Mouse (Mus musculus) ES-Bruce4 (cell line): Measurements from ENCODE around the gene 1810010H24Rik. TPM values are rescaled to one million over a fixed set of nuclear protein-coding genes. Genes with fewer than 3 reads are reported as not detected.

Experiments used
- H3K27ac ChIP-seq: 2 replicates; pipeline ENCODE4 v1.5.1; 2012; ENCODE audit warnings: low read length, inconsistent platforms; ENCODE audit not compliant: insufficient read depth
- H3K27me3 ChIP-seq: 2 replicates; pipeline ENCODE4 v1.6.1; 2012; ENCODE audit warnings: mild to moderate bottlenecking, low read length, inconsistent platforms; ENCODE audit not compliant: control insufficient read depth, poor library complexity, insufficient read depth, severe bottlenecking
- H3K36me3 ChIP-seq: 2 replicates; pipeline ENCODE4 v1.6.1; 2012; ENCODE audit warnings: inconsistent platforms, mild to moderate bottlenecking, low read length, moderate library complexity; ENCODE audit not compliant: control insufficient read depth, poor library complexity, insufficient read depth, severe bottlenecking
- H3K4me1 ChIP-seq: one replicate; pipeline ENCODE4 v1.8.1; 2011; ENCODE audit warnings: low read length; ENCODE audit not compliant: control insufficient read depth, insufficient read depth
- H3K4me3 ChIP-seq: 2 replicates; pipeline ENCODE4 v1.5.1; 2011; ENCODE audit warnings: low read depth, mild to moderate bottlenecking, low read length
- H3K9ac ChIP-seq: 2 replicates; pipeline ENCODE4 v1.6.1; 2012; ENCODE audit warnings: low read depth, mild to moderate bottlenecking, inconsistent platforms; ENCODE audit not compliant: poor library complexity, severe bottlenecking
- H3K9me3 ChIP-seq: replicated peaks from 2 replicates; pipeline ENCODE4 v1.6.1; 2012; ENCODE audit warnings: mild to moderate bottlenecking, low read length, inconsistent platforms; ENCODE audit not compliant: control insufficient read depth, poor library complexity, insufficient read depth, severe bottlenecking
- CTCF ChIP-seq: IDR thresholded peaks from one replicate; pipeline ENCODE4 v1.8.1; 2011; ENCODE audit warnings: low read depth, low read length
- EP300 ChIP-seq: IDR thresholded peaks from 2 replicates; pipeline ENCODE4 v1.6.1; 2011; ENCODE audit warnings: low read depth, low read length; ENCODE audit not compliant: insufficient read depth
- POLR2A ChIP-seq: IDR thresholded peaks from one replicate; pipeline ENCODE4 v1.8.1; 2011; ENCODE audit warnings: low read length; ENCODE audit not compliant: insufficient read depth
- polyA plus RNA-seq: library from polyadenylated mRNA; stranded (reverse); fragments of >200 nt; gene quantifications from 2 replicates; pipeline ENCODE4 v1.2.4, GENCODE M21; 2011; ENCODE audit warnings: low read depth; ENCODE audit not compliant: missing spikeins, insufficient read depth, insufficient read length

The 1810010H24Rik gene
- polyA plus RNA-seq, 1 experiment, result 1.4 TPM

- H3K27me3 ChIP-seq, result no peaks in the 10 kb centered on the region
- TF ChIP-seq CTCF (no peak), EP300 (no peak), POLR2A (no peak)
- H3K36me3 ChIP-seq, result no peaks in the 10 kb centered on the region
- H3K27ac ChIP-seq, result no peak overlapping the region
- H3K9ac ChIP-seq, result no peak overlapping the region
- peaks cover 4% of the 10 kb centered on the region for H3K4me1 ChIP-seq
- H3K4me3 ChIP-seq, result no peak overlapping the region
- no peaks in the 10 kb centered on the region for H3K9me3 ChIP-seq
These were observed 1.1 kb upstream of the 1810010H24Rik start for GRCm38 (mm10) chr11:107024406-107024805.

GRCm38 (mm10) chr11:107026554-107027430 is 1.3 kb downstream of the 1810010H24Rik start:
- TF ChIP-seq CTCF, result no peak
- no peak for TF ChIP-seq POLR2A
- no peak for TF ChIP-seq EP300
- Histone ChIP-seq H3K4me3 (peak overlapping the region; percentile 76), H3K9me3 (no peaks in the 10 kb centered on the region), H3K27me3 (no peaks in the 10 kb centered on the region), H3K9ac (peak overlapping the region; percentile 95), H3K4me1 (peaks cover 6% of the 10 kb centered on the region), H3K36me3 (no peaks in the 10 kb centered on the region), H3K27ac (no peak overlapping the region)

GRCm38 (mm10) chr11:107027431-107028274 is 2.2 kb downstream of the 1810010H24Rik start:
- no peaks in the 10 kb centered on the region for H3K27me3 ChIP-seq
- H3K4me1 ChIP-seq, result peaks cover 4% of the 10 kb centered on the region
- no peaks in the 10 kb centered on the region for H3K9me3 ChIP-seq
- H3K36me3 ChIP-seq, result no peaks in the 10 kb centered on the region
- H3K9ac ChIP-seq, result peak overlapping the region; percentile 95
- H3K4me3 ChIP-seq, result peak overlapping the region; percentile 76
- peak overlapping the region; percentile 35 for H3K27ac ChIP-seq
- TF ChIP-seq CTCF, result no peak
- TF ChIP-seq EP300, result no peak
- no peak for TF ChIP-seq POLR2A

- Histone ChIP-seq H3K9ac (peak overlapping the region; percentile 37), H3K9me3 (no peaks in the 10 kb centered on the region), H3K27me3 (no peaks in the 10 kb centered on the region), H3K36me3 (no peaks in the 10 kb centered on the region), H3K4me3 (peak overlapping the region; percentile 72), H3K27ac (peak overlapping the region; percentile 17; the same call in 1 of the 2 replicates), H3K4me1 (peaks cover 4% of the 10 kb centered on the region)
- TF ChIP-seq CTCF (no peak), POLR2A (no peak), EP300 (no peak)
These were observed 2.8 kb downstream of the 1810010H24Rik start for GRCm38 (mm10) chr11:107028275-107028618.

GRCm38 (mm10) chr11:107028754-107029153 is 3.3 kb downstream of the 1810010H24Rik start:
- Histone ChIP-seq H3K4me3 (peak overlapping the region; percentile 72; the same call in 1 of the 2 replicates), H3K4me1 (peaks cover 4% of the 10 kb centered on the region), H3K27ac (no peak overlapping the region), H3K9me3 (no peaks in the 10 kb centered on the region), H3K9ac (peak overlapping the region; percentile 37), H3K27me3 (no peaks in the 10 kb centered on the region), H3K36me3 (no peaks in the 10 kb centered on the region)
- TF ChIP-seq EP300, result no peak
- TF ChIP-seq CTCF, result no peak
- TF ChIP-seq POLR2A, result no peak

- Histone ChIP-seq H3K9ac (no peak overlapping the region), H3K27ac (no peak overlapping the region), H3K36me3 (no peaks in the 10 kb centered on the region), H3K9me3 (no peaks in the 10 kb centered on the region), H3K27me3 (no peaks in the 10 kb centered on the region), H3K4me1 (peaks cover 4% of the 10 kb centered on the region), H3K4me3 (no peak overlapping the region)
- TF ChIP-seq CTCF (no peak), EP300 (no peak), POLR2A (no peak)
These were observed 4.1 kb downstream of the 1810010H24Rik start for GRCm38 (mm10) chr11:107029536-107029935.
